Mouse (Mus musculus): ENCODE measurements around the gene Pfn3.

DNA sequence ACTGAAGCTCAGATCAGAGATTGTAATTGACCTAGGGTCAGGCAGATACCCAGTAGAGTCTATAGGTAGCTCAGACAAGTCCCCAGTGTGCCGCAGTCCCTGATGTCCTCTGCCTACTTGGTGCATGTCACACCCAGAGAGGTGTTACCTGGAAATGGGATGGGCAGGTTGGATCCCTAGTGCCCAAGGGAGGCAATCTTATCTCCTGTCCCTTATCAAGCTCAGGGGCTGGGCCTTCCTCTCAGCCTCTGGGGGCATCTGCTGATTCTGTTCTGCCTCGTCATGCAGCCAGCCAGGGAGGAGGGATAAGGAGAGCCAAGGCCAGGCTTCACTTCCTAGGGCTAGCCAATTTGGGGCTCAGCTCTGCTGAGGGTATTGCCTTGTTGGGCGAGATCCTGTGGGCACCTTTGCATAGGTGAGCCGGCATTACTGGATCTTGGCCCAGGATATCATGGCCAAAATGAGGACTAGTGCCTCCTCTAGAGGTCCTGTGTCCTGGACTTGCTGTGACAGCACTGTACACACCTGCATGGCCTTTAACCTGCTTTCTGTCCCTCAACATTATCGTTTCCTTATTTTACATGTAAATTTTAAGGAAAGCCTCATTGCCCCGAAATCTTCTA, 31.6 kb upstream of the Pfn3 start:
- TF ChIP-seq CTCF (IDR thresholded peaks at IDR 0.05; ENCODE audit: extremely low read depth, insufficient read depth, low read length) = no peak
- no peak for TF ChIP-seq POLR2A (IDR thresholded peaks at IDR 0.05; ENCODE audit: extremely low read depth, insufficient read depth, low read length)
